Mouse (Mus musculus) neural tube, embryonic 13.5 days (tissue): ENCODE measurements around the gene Ctss. TPM values are rescaled to one million over a fixed set of nuclear protein-coding genes. Genes with fewer than 3 reads are reported as not detected.

Experiments used
- ATAC-seq: fragments of 200-750 bp; cut with Nextera tagmentation; 2 replicates; pipeline ENCODE4 v1.8.0; 2017; ENCODE audit warnings: low read depth, mild to moderate bottlenecking, moderate TSS enrichment, moderate library complexity
- H3K27ac ChIP-seq: fragments of 300-500 bp; sonication (generic); replicated peaks from 2 replicates; pipeline ENCODE4 v1.5.1; 2015; ENCODE audit warnings: moderate library complexity, mild to moderate bottlenecking, inconsistent platforms
- H3K27me3 ChIP-seq: fragments of 300-500 bp; sonication (generic); 2 replicates; pipeline ENCODE4 v1.6.1; 2015; ENCODE audit warnings: mild to moderate bottlenecking, inconsistent platforms
- H3K36me3 ChIP-seq: fragments of 300-500 bp; sonication (generic); 2 replicates; pipeline ENCODE4 v1.6.1; 2015; ENCODE audit warnings: mild to moderate bottlenecking, inconsistent platforms
- H3K4me1 ChIP-seq: fragments of 300-500 bp; sonication (generic); replicated peaks from 2 replicates; pipeline ENCODE4 v1.6.1; 2015; ENCODE audit warnings: inconsistent platforms
- H3K4me2 ChIP-seq: fragments of 300-500 bp; sonication (generic); 2 replicates; pipeline ENCODE4 v1.6.1; 2015; ENCODE audit warnings: inconsistent platforms, mild to moderate bottlenecking, moderate library complexity
- H3K4me3 ChIP-seq: fragments of 300-500 bp; sonication (generic); 2 replicates; pipeline ENCODE4 v1.5.1; 2015; ENCODE audit warnings: mild to moderate bottlenecking, inconsistent platforms
- H3K9ac ChIP-seq: fragments of 300-500 bp; sonication (generic); 2 replicates; pipeline ENCODE4 v1.6.1; 2015; ENCODE audit warnings: moderate library complexity, mild to moderate bottlenecking, inconsistent platforms
- H3K9me3 ChIP-seq: fragments of 300-500 bp; sonication (generic); 2 replicates; pipeline ENCODE4 v1.6.1; 2016; ENCODE audit warnings: inconsistent platforms
- WGBS: fragments of 180-500 bp; shearing (Covaris S2); methylation state at CpG from one replicate; pipeline ENCODE4 v1.1.7; 2015; 5-methylcytosine and 5-hydroxymethylcytosine counted together
- polyA plus RNA-seq: library from polyadenylated mRNA; unstranded; fragments of >200 nt; fragmentation: Nextera tagmentation; extraction: Ambion mirVana; gene quantifications from 2 replicates; pipeline ENCODE4 v1.2.1, GENCODE M21; 2015

Gene Ctss
- polyA plus RNA-seq, 1 experiment from 2014 or later, result 18.9 TPM

DNA sequence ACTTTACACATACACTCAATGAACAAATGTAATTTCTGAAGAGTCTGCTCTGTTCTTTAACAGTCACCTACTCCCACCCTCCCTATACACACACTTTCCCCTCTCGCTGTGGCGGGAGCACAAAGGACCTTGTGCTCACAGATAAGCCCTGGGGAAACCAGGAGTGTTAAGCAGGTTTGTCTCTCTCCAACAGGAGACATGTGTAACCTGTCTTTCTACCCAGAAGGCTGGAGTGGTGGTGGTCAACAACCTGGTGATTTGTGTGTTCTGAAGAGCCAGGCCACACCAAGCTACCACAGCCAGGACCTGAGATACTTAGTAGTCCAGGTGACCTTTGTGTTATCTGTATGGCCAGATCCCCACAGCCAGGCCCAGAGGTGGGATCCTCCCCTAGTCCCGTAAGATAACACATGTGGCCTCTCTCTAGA is 10.0 kb upstream of the Ctss start:
- Histone ChIP-seq H3K36me3 (no peaks in the 10 kb centered on the region), H3K27ac (no peak overlapping the region), H3K4me3 (no peak overlapping the region), H3K9ac (0 out of 2 replicates have a peak overlapping the region, but pooled peaks have one; percentile 31), H3K4me2 (no peak overlapping the region), H3K27me3 (no peaks in the 10 kb centered on the region), H3K9me3 (no peaks in the 10 kb centered on the region), H3K4me1 (no peaks in the 10 kb centered on the region; the same call in 1 of the 2 replicates)
- ATAC-seq, result no peak
- WGBS, result 83% methylated on average over 3 of the region's 3 CpGs

DNA sequence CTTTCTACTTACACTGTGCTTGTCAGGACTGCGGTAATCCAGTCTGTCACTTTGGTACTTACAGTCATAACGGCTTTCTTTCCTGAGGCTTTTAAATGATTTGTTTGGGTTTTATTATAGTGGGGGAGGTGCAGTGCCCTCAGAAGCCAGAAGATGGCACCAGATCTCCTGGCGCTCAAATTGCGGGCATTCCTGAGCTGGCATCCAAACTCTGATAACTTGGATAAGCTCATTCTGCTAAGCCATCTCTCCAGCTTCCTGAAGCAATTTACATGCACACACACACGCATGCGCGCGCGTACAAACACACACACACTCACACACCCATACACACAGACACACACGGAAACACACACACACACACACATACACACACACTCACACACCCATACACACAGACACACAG is 9.1 kb upstream of the Ctss start:
- Histone ChIP-seq H3K4me1 (no peaks in the 10 kb centered on the region; the same call in 1 of the 2 replicates), H3K27ac (no peak overlapping the region), H3K9ac (peak overlapping the region; percentile 31; the same call in 1 of the 2 replicates), H3K4me2 (no peak overlapping the region), H3K9me3 (no peaks in the 10 kb centered on the region), H3K4me3 (no peak overlapping the region), H3K36me3 (no peaks in the 10 kb centered on the region), H3K27me3 (no peaks in the 10 kb centered on the region)
- ATAC-seq, result peak; percentile 71
- WGBS, result 32% methylated on average over 10 of the region's 10 CpGs

DNA sequence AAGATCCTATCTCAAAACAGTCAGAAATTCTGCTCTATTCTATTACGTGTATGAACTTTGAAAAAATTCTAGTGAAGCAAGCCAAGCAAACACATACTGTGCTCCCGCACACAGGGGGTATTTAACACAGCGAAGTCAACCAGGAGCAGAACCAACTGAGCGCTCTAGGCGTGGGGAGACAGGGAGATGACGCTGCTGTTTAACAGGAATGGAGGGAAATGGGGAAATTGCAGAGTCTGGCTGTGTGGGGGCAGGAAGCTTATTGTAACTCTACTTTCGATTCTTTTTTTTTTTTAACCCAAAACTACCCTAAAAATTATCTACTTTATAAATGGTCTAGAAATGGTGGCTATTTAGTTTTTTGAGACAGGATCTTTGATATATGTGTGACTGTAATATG is 7.7 kb upstream of the Ctss start:
- no peak for ATAC-seq
- WGBS, result 83% methylated on average over 7 of the region's 7 CpGs
- no peak overlapping the region for H3K4me2 ChIP-seq

GRCm38 (mm10) chr3:95519315-95519714 is 7.3 kb upstream of the Ctss start:
- H3K9me3 ChIP-seq, result no peaks in the 10 kb centered on the region
- no peak overlapping the region for H3K4me3 ChIP-seq
- no peak for ATAC-seq
- H3K27ac ChIP-seq, result no peak overlapping the region
- no peaks in the 10 kb centered on the region for H3K36me3 ChIP-seq
- 87% methylated on average over 2 of the region's 2 CpGs for WGBS
- H3K4me1 ChIP-seq, result no peaks in the 10 kb centered on the region; the same call in 1 of the 2 replicates
- H3K9ac ChIP-seq, result no peak overlapping the region
- no peaks in the 10 kb centered on the region for H3K27me3 ChIP-seq
- no peak overlapping the region for H3K4me2 ChIP-seq

More for the DNA sequence above, 7.7 kb upstream of the Ctss start:
- Histone ChIP-seq H3K9ac (no peak overlapping the region), H3K9me3 (no peaks in the 10 kb centered on the region), H3K36me3 (no peaks in the 10 kb centered on the region), H3K4me3 (no peak overlapping the region), H3K4me1 (no peaks in the 10 kb centered on the region; the same call in 1 of the 2 replicates), H3K27me3 (no peaks in the 10 kb centered on the region), H3K27ac (no peak overlapping the region)

- no peak overlapping the region for H3K4me2 ChIP-seq
- no peaks in the 10 kb centered on the region for H3K27me3 ChIP-seq
- H3K36me3 ChIP-seq, result no peaks in the 10 kb centered on the region
- ATAC-seq, result no peak
- no peak overlapping the region for H3K27ac ChIP-seq
- 86% methylated on average over 3 of the region's 3 CpGs for WGBS
- H3K9me3 ChIP-seq, result no peaks in the 10 kb centered on the region
- H3K4me3 ChIP-seq, result no peak overlapping the region
- H3K9ac ChIP-seq, result no peak overlapping the region
- no peaks in the 10 kb centered on the region; the same call in 1 of the 2 replicates for H3K4me1 ChIP-seq
Measured at GRCm38 (mm10) chr3:95520100-95520499, 6.5 kb upstream of the Ctss start.

DNA sequence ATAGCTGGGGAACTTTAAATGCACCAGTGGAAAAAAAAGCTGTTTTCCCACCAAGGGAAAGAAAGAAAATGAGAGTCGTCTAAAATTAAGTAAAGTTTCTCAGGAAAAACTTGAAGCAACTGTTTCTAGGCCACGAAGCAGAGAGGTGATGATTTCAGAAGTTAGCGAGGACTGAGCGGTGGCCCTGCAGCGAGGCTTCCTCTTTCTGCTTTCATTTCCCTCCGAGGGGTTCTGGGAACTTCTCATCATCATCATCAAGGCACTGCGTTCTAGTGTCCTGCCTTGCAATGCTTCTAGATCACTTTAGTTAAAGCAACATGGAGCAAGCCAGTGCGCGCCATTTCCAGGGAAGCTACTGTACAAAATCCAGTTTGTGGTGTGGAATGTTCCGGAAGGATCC is 5.4 kb upstream of the Ctss start:
- H3K27ac ChIP-seq, result no peak overlapping the region
- no peaks in the 10 kb centered on the region for H3K9me3 ChIP-seq
- H3K4me3 ChIP-seq, result no peak overlapping the region
- no peak for ATAC-seq
- H3K4me1 ChIP-seq, result no peaks in the 10 kb centered on the region; the same call in 1 of the 2 replicates
- no peak overlapping the region for H3K4me2 ChIP-seq
- no peak overlapping the region for H3K9ac ChIP-seq
- no peaks in the 10 kb centered on the region for H3K36me3 ChIP-seq
- no peaks in the 10 kb centered on the region for H3K27me3 ChIP-seq
- WGBS, result 88% methylated on average over 10 of the region's 10 CpGs

GRCm38 (mm10) chr3:95523662-95524061 is 2.9 kb upstream of the Ctss start:
- WGBS, result 68% methylated on average over 3 of the region's 3 CpGs
- Histone ChIP-seq H3K27ac (no peak overlapping the region), H3K9ac (no peak overlapping the region), H3K4me1 (no peaks in the 10 kb centered on the region), H3K4me3 (no peak overlapping the region), H3K27me3 (no peaks in the 10 kb centered on the region), H3K9me3 (no peaks in the 10 kb centered on the region), H3K36me3 (no peaks in the 10 kb centered on the region), H3K4me2 (no peak overlapping the region)
- ATAC-seq, result no peak

DNA sequence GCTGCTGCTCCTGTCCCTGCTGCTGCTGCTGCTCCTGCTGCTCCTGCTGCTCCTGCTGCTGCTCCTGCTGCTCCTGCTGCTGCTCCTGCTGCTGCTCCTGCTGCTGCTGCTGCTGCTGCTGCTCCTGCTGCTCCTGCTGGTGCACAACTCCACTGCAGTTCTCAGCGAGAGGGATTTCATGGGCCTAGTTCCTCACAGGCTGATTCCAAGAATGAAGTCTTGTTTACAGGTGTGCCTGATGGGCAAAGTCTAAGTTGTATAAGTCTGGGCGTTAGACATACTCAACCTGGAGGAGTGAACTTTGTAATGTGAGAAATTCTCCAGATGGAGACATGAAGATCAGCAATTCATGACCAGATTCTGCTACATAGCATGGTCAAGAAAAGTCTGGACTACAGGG is 1.9 kb upstream of the Ctss start:
- H3K36me3 ChIP-seq, result no peaks in the 10 kb centered on the region
- no peak overlapping the region for H3K9ac ChIP-seq
- H3K4me3 ChIP-seq, result no peak overlapping the region
- no peak overlapping the region for H3K27ac ChIP-seq
- no peaks in the 10 kb centered on the region for H3K4me1 ChIP-seq
- H3K9me3 ChIP-seq, result no peaks in the 10 kb centered on the region
- no peaks in the 10 kb centered on the region for H3K27me3 ChIP-seq
- no peak overlapping the region for H3K4me2 ChIP-seq
- 85% methylated on average over 2 of the region's 2 CpGs for WGBS
- ATAC-seq, result no peak

GRCm38 (mm10) chr3:95526111-95526510 is 475 bp upstream of the Ctss start:
- no peaks in the 10 kb centered on the region for H3K4me1 ChIP-seq
- H3K4me3 ChIP-seq, result no peak overlapping the region
- H3K4me2 ChIP-seq, result no peak overlapping the region
- H3K27me3 ChIP-seq, result no peaks in the 10 kb centered on the region
- no peaks in the 10 kb centered on the region for H3K36me3 ChIP-seq
- H3K27ac ChIP-seq, result no peak overlapping the region
- H3K9me3 ChIP-seq, result no peaks in the 10 kb centered on the region
- ATAC-seq, result no peak
- H3K9ac ChIP-seq, result no peak overlapping the region

GRCm38 (mm10) chr3:95529814-95530213 is 3.2 kb downstream of the Ctss start:
- H3K4me2 ChIP-seq, result no peak overlapping the region
- no peaks in the 10 kb centered on the region for H3K36me3 ChIP-seq
- no peak overlapping the region for H3K27ac ChIP-seq
- 94% methylated on average over 6 of the region's 6 CpGs for WGBS
- no peaks in the 10 kb centered on the region for H3K27me3 ChIP-seq
- no peaks in the 10 kb centered on the region for H3K9me3 ChIP-seq
- H3K9ac ChIP-seq, result no peak overlapping the region
- H3K4me3 ChIP-seq, result no peak overlapping the region
- ATAC-seq, result no peak
- H3K4me1 ChIP-seq, result no peaks in the 10 kb centered on the region

DNA sequence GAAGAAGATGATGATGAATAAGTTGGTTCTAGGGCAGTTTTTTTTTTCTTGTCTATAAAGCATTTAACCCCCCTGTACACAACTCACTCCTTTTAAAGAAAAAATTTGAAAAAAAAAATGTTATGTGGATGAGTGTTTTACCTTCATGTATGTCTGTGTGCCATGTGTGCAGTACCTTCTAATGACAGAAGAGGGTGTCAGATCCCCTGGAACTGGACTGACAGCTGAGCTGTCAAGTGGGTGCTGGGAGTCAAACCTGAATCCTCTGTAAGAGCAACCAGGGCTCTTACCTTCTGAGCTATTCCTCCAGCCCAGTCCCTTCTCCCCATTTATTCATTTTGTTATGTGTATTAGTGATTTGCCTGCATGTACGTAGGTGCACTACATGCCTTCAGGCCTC is 4.4 kb downstream of the Ctss start:
- Histone ChIP-seq H3K4me1 (no peaks in the 10 kb centered on the region), H3K36me3 (no peaks in the 10 kb centered on the region), H3K27me3 (no peaks in the 10 kb centered on the region), H3K9me3 (no peaks in the 10 kb centered on the region), H3K4me2 (no peak overlapping the region), H3K9ac (no peak overlapping the region), H3K27ac (no peak overlapping the region), H3K4me3 (no peak overlapping the region)
- ATAC-seq, result no peak
- WGBS, result 88% methylated on average over 1 of the region's 1 CpGs

GRCm38 (mm10) chr3:95533364-95533763 is 6.8 kb downstream of the Ctss start:
- no peak for ATAC-seq
- Histone ChIP-seq H3K9me3 (no peaks in the 10 kb centered on the region), H3K4me2 (no peak overlapping the region), H3K36me3 (no peaks in the 10 kb centered on the region), H3K27ac (no peak overlapping the region), H3K4me3 (no peak overlapping the region), H3K27me3 (no peaks in the 10 kb centered on the region), H3K4me1 (no peaks in the 10 kb centered on the region), H3K9ac (no peak overlapping the region)
- WGBS, result 93% methylated on average over 5 of the region's 5 CpGs

- Histone ChIP-seq H3K4me1 (no peaks in the 10 kb centered on the region), H3K4me3 (no peak overlapping the region), H3K36me3 (no peaks in the 10 kb centered on the region), H3K9ac (no peak overlapping the region), H3K9me3 (no peaks in the 10 kb centered on the region), H3K27ac (no peak overlapping the region), H3K4me2 (no peak overlapping the region), H3K27me3 (no peaks in the 10 kb centered on the region)
- WGBS, result 85% methylated on average over 1 of the region's 1 CpGs
- no peak for ATAC-seq
Measured at GRCm38 (mm10) chr3:95534927-95535326, 8.3 kb downstream of the Ctss start.
